11 mouse cellular contexts compared by ENCODE assay signal in genomic region chr17:49172800-49173150, GRCm38 (mm10).
DNase-seq lines count a peak whose midpoint lies in the region; ATAC-seq and TF ChIP-seq lines count a peak whose summit lies in the region.
"Had no signal": no experiment of that assay in that cellular context is flagged by ENCODE, and none has a peak within 500 bp of the region (broad histone marks: within the 10 kb centered on the region; RNA-seq: fewer than 3 reads in every experiment).

No protein-coding gene starts in this region.

- no peaks in the 10 kb centered on the region for H3K27me3 ChIP-seq in forebrain, embryonic 16.5 days (replicated peaks; ENCODE audit: control insufficient read depth, insufficient read depth, low read length)
- H3K27me3 ChIP-seq in forebrain, postnatal 0 days (ENCODE audit: insufficient read depth, low read length): no peaks in the 10 kb centered on the region
- peaks cover 4% of the 10 kb centered on the region; the same call in 1 of the 2 replicates for H3K27me3 ChIP-seq in hindbrain, postnatal 0 days (ENCODE audit: insufficient read depth, low read length)
- no peaks in the 10 kb centered on the region for H3K27me3 ChIP-seq in kidney, adult 2 months (replicated peaks; ENCODE audit: control insufficient read depth, insufficient read depth, low read length)

- 0 out of 2 replicates have a peak, but pooled peaks have one; percentile 29 for ATAC-seq in forebrain, embryonic 16.5 days
- no peak for ATAC-seq in forebrain, postnatal 0 days
- 0 out of 2 replicates have a peak, but pooled peaks have one; percentile 35 for ATAC-seq in hindbrain, postnatal 0 days
- ATAC-seq: inflammation-experienced regulatory T-cells, adult 6 months had no signal

- DNase-seq in forebrain, postnatal 0 days: no peak
- peak; percentile 17 for DNase-seq in ZHBTc4 (ENCODE audit: low read depth, low spot score)
- peak; percentile 21 for DNase-seq in hindbrain, postnatal 0 days (ENCODE audit: low spot score)
- DNase-seq in thymus, adult 18-20 months: peak; percentile 30 to 49
- DNase-seq in adrenal gland, adult 18-20 months (ENCODE audit: low spot score in 2 of 2): no peak
- no peak for DNase-seq in heart, postnatal 14 days
- DNase-seq in kidney, adult 2 months: no peak
- DNase-seq: cerebellum, postnatal 14 days; lung, adult 2 months had no signal

- TF ChIP-seq CTCF in forebrain, postnatal 0 days (IDR thresholded peaks at IDR 0.05; ENCODE audit: low read depth): no peak
- no peak for TF ChIP-seq CTCF in hindbrain, postnatal 0 days (IDR thresholded peaks at IDR 0.05; ENCODE audit: low read depth)
- no peak for TF ChIP-seq CTCF in kidney, adult 2 months (conservative IDR thresholded peaks at IDR 0.05; ENCODE audit: insufficient read depth, insufficient read length, low read depth, low read length)

- H3K36me3 ChIP-seq in forebrain, embryonic 16.5 days (ENCODE audit: control insufficient read depth, insufficient read depth): no peaks in the 10 kb centered on the region
- no peaks in the 10 kb centered on the region for H3K36me3 ChIP-seq in forebrain, postnatal 0 days (ENCODE audit: insufficient read depth)
- H3K36me3 ChIP-seq in hindbrain, postnatal 0 days (ENCODE audit: insufficient read depth, low read length): no peaks in the 10 kb centered on the region
- H3K36me3 ChIP-seq in kidney, adult 2 months (ENCODE audit: control insufficient read depth, insufficient read depth, low read length): no peaks in the 10 kb centered on the region

- peaks cover 16% of the 10 kb centered on the region for H3K4me1 ChIP-seq in forebrain, embryonic 16.5 days (replicated peaks; ENCODE audit: control insufficient read depth, insufficient read depth, low read length)
- H3K4me1 ChIP-seq in forebrain, postnatal 0 days (ENCODE audit: insufficient read depth): 0 out of 2 replicates have a peak, but pooled peaks cover 10% of the 10 kb centered on the region
- peaks cover 13% of the 10 kb centered on the region; the same call in 1 of the 2 replicates for H3K4me1 ChIP-seq in hindbrain, postnatal 0 days (ENCODE audit: insufficient read depth, low read length)
- H3K4me1 ChIP-seq in kidney, adult 2 months (ENCODE audit: control insufficient read depth, insufficient read depth, low read length): no peaks in the 10 kb centered on the region

- no peak for TF ChIP-seq POLR2A in kidney, adult 2 months (IDR thresholded peaks at IDR 0.05; ENCODE audit: low read depth, low read length)

- 57% methylated on average over 8 of the region's 8 CpGs for WGBS in forebrain, embryonic 16.5 days
- 54% methylated on average over 8 of the region's 8 CpGs for WGBS in forebrain, postnatal 0 days
- 45% methylated on average over 8 of the region's 8 CpGs for WGBS in hindbrain, postnatal 0 days
- 70% methylated on average over 8 of the region's 8 CpGs for WGBS in kidney, adult 2 months

- no peak overlapping the region for H3K4me2 ChIP-seq in forebrain, embryonic 16.5 days (ENCODE audit: low read length)
- no peak overlapping the region for H3K4me2 ChIP-seq in forebrain, postnatal 0 days (ENCODE audit: low read depth)
- no peak overlapping the region for H3K4me2 ChIP-seq in hindbrain, postnatal 0 days (ENCODE audit: low read depth, low read length)

- H3K27ac ChIP-seq in forebrain, embryonic 16.5 days (ENCODE audit: low read length): no peak overlapping the region
- H3K27ac ChIP-seq in forebrain, postnatal 0 days (ENCODE audit: low read depth, low read length): no peak overlapping the region
- H3K27ac ChIP-seq in hindbrain, postnatal 0 days: no peak overlapping the region
- no peak overlapping the region for H3K27ac ChIP-seq in kidney, adult 2 months (ENCODE audit: insufficient read depth, low read depth, low read length)

- H3K4me3 ChIP-seq in forebrain, embryonic 16.5 days (replicated peaks; ENCODE audit: low read length): no peak overlapping the region
- no peak overlapping the region for H3K4me3 ChIP-seq in forebrain, postnatal 0 days (ENCODE audit: low read depth, low read length)
- no peak overlapping the region for H3K4me3 ChIP-seq in hindbrain, postnatal 0 days (ENCODE audit: low read length)
- no peak overlapping the region for H3K4me3 ChIP-seq in kidney, adult 2 months (ENCODE audit: insufficient read depth, low read depth, low read length)

- H3K9ac ChIP-seq in forebrain, embryonic 16.5 days (replicated peaks; ENCODE audit: low read depth, low read length): no peak overlapping the region
- no peak overlapping the region for H3K9ac ChIP-seq in forebrain, postnatal 0 days
- H3K9ac ChIP-seq in hindbrain, postnatal 0 days (replicated peaks; ENCODE audit: low read length): no peak overlapping the region

- intact Hi-C loops in heart, postnatal 14 days (cut with DNase I): no loop called here

- H3K9me3 ChIP-seq in forebrain, embryonic 16.5 days (ENCODE audit: control insufficient read depth, low read length): no peaks in the 10 kb centered on the region
- H3K9me3 ChIP-seq in forebrain, postnatal 0 days (ENCODE audit: low read length): no peaks in the 10 kb centered on the region
- no peaks in the 10 kb centered on the region for H3K9me3 ChIP-seq in hindbrain, postnatal 0 days (ENCODE audit: low read length)

Comparison
In these comparisons a context has a peak if more than half of its experiments do, and no peak if none do; other contexts are left out.
1. DNase-seq: peak in ZHBTc4 (single experiment), hindbrain, postnatal 0 days (single experiment) and thymus, adult 18-20 months (2 of 2); none in forebrain, postnatal 0 days (single experiment), adrenal gland, adult 18-20 months (0 of 2), heart, postnatal 14 days (0 of 2) and kidney, adult 2 months (single experiment).